Mouse (Mus musculus) heart, embryonic 12.5 days (tissue): Measurements from ENCODE around the gene Ropn1l. TPM values are rescaled to one million over a fixed set of nuclear protein-coding genes. Genes with fewer than 3 reads are reported as not detected.

ENCODE experiments used
- ATAC-seq: fragments of 200-750 bp; cut with Nextera tagmentation; 2 replicates; pipeline ENCODE4 v1.8.0; 2017; ENCODE audit warnings: moderate TSS enrichment, moderate library complexity; ENCODE audit not compliant: insufficient number of reproducible peaks, low FRiP score
- H3K27ac ChIP-seq: fragments of 300-500 bp; sonication (generic); 2 replicates; pipeline ENCODE4 v1.5.1; 2016; ENCODE audit warnings: mild to moderate bottlenecking, moderate library complexity; ENCODE audit not compliant: poor library complexity, severe bottlenecking
- H3K27me3 ChIP-seq: fragments of 300-500 bp; sonication (generic); replicated peaks from 2 replicates; pipeline ENCODE4 v1.6.1; 2016; ENCODE audit warnings: mild to moderate bottlenecking, moderate library complexity
- H3K36me3 ChIP-seq: fragments of 300-500 bp; sonication (generic); 2 replicates; pipeline ENCODE4 v1.6.1; 2016; ENCODE audit warnings: mild to moderate bottlenecking, moderate library complexity
- H3K4me1 ChIP-seq: fragments of 300-500 bp; sonication (generic); replicated peaks from 2 replicates; pipeline ENCODE4 v1.6.1; 2016; ENCODE audit warnings: mild to moderate bottlenecking
- H3K4me2 ChIP-seq: fragments of 300-500 bp; sonication (generic); 2 replicates; pipeline ENCODE4 v1.6.1; 2016; ENCODE audit warnings: mild to moderate bottlenecking, moderate library complexity
- H3K4me3 ChIP-seq: fragments of 300-500 bp; sonication (generic); 2 replicates; pipeline ENCODE4 v1.5.1; 2016; ENCODE audit warnings: mild to moderate bottlenecking
- H3K9ac ChIP-seq: fragments of 300-500 bp; sonication (generic); 2 replicates; pipeline ENCODE4 v1.6.1; 2016; ENCODE audit warnings: mild to moderate bottlenecking, moderate library complexity
- H3K9me3 ChIP-seq: fragments of 300-500 bp; sonication (generic); replicated peaks from 2 replicates; pipeline ENCODE4 v1.6.1; 2016; ENCODE audit warnings: mild to moderate bottlenecking, moderate library complexity
- WGBS: fragments of 180-500 bp; shearing (Covaris S2); methylation state at CpG from one replicate; pipeline ENCODE4 v1.1.7; 2016; 5-methylcytosine and 5-hydroxymethylcytosine counted together
- polyA plus RNA-seq: library from polyadenylated mRNA; unstranded; fragments of >200 nt; fragmentation: Nextera tagmentation; extraction: Ambion mirVana; gene quantifications from 2 replicates; pipeline ENCODE4 v1.2.1, GENCODE M21; 2016

Gene Ropn1l
- polyA plus RNA-seq, result 2.2 and 2.5 TPM in 2 replicates

DNA sequence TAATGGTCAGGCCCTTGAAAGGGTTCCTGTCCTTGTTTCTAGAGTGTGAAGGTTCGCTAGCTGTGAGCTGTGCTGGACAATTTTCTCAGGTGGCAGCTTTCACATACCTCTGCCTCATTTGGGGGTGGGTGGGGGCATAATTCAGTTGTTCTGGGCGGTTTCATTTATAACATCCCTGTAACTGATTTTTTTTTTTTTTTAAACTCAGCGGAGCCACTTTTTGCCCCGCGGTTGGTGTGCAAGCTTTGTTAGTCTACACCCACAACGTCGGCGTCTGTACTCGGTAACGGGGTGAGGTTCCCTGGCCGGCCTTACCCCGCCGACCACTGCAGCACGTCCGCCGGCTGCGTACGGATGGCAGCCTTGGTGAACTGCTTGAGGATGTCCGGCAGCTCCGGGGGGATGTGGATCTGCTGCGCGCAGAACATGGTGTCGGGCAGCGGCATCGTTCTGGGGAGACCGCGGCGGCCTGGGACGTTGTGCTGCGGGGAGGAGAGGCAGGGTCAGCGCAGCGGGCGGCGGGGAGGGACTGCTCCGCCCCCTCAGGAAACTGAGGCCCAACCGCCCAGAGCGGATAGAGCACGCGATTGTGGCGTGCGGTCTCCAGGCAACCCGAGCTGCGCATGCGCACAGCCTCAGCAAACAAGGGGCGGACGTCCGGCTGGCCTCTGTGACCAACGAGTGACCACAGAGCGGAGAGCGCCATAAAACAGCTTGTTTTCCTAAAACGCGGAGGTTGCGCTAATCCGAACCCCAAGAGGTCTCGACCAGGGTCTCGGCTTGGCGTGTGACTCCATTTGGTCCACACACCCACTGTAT, at the start of gene Ropn1l:
Gene Ropn1l, minus strand, starts transcription at position 640 of the 819 bp plus-strand sequence.
- Histone ChIP-seq H3K36me3 (peaks cover 12% of the 10 kb centered on the region), H3K9ac (peak within 1 kb of the TSS; percentile 77), H3K9me3 (no peaks in the 10 kb centered on the region), H3K4me2 (peak within 1 kb of the TSS; percentile 72), H3K27me3 (no peaks in the 10 kb centered on the region), H3K4me3 (peak within 1 kb of the TSS; percentile 67), H3K4me1 (peaks cover 12% of the 10 kb centered on the region), H3K27ac (peak within 1 kb of the TSS; percentile 85)
- ATAC-seq, result peak; percentile 96
- under 1% methylated on average over 57 of the region's 57 CpGs for WGBS

DNA sequence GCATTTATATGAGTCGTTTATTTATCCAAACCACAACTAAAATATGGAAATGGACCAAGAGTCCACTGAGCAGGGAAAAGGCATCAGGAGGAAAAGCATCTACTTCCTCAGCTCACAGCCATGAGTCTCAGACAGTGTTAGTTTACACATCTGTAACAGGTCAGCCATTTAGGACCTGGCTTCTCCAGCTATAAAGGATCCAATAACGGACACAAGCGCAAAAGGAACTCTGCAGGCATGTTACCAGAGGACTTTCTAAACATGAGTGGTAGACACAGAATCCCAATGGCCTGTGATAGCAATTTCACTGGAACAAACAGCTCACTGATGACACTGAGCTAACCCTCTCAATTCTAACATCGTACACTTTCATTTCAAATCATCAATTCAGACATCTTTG, 49.5 kb upstream of the Ropn1l start:
- 91% methylated on average over 4 of the region's 4 CpGs for WGBS
- no peak overlapping the region for H3K9ac ChIP-seq
- peaks cover 37% of the 10 kb centered on the region for H3K36me3 ChIP-seq
- no peak for ATAC-seq
- H3K4me3 ChIP-seq, result no peak overlapping the region
- no peak overlapping the region for H3K27ac ChIP-seq
- H3K4me1 ChIP-seq, result no peaks in the 10 kb centered on the region
- no peaks in the 10 kb centered on the region for H3K27me3 ChIP-seq
- H3K9me3 ChIP-seq, result no peaks in the 10 kb centered on the region
- no peak overlapping the region for H3K4me2 ChIP-seq

DNA sequence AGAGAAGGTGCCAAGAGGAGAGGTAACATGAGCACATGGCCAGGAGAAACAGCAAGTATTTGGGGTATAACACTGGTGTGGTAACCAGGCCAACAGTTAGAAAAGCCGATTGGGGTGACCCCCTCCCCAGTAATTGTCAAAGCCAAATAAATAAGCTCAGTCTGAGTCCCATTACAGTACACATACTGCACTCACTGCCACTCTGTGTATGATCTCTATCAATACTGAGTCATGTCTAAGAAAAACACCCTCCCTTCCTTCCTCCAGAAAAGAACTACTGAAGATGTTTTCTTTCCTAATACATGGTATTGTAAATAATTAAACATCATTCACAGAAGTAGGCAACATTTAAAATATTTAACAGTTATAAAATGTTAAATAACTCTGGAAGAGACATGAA, 48.8 kb upstream of the Ropn1l start:
- H3K4me3 ChIP-seq, result no peak overlapping the region
- no peaks in the 10 kb centered on the region for H3K27me3 ChIP-seq
- no peaks in the 10 kb centered on the region for H3K9me3 ChIP-seq
- no peak overlapping the region for H3K9ac ChIP-seq
- 63% methylated on average over 1 of the region's 1 CpGs for WGBS
- peaks cover 43% of the 10 kb centered on the region for H3K36me3 ChIP-seq
- H3K4me2 ChIP-seq, result no peak overlapping the region
- H3K27ac ChIP-seq, result no peak overlapping the region
- H3K4me1 ChIP-seq, result no peaks in the 10 kb centered on the region
- no peak for ATAC-seq

DNA sequence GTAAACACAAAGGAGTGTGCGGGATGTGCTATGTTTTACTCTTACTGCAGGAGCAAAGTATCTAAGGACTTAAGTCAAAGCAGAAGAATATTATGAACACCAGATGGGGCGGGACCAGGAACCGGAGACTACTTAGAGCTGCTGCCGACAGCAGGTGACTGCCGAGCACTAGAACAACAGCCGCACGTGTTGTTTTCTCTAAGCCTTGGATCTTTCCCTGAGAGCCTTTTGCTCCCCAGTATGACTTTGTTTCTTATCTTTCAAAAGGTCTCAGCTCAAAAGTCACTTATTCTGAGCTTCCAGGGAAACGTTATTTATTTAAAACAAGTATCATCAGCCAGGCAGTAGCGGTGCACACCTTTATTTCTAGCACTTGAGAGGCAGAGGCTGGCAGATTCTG, 41.3 kb upstream of the Ropn1l start:
- Histone ChIP-seq H3K9ac (no peak overlapping the region), H3K27me3 (no peaks in the 10 kb centered on the region), H3K9me3 (no peaks in the 10 kb centered on the region), H3K36me3 (peaks cover 64% of the 10 kb centered on the region), H3K27ac (no peak overlapping the region), H3K4me2 (no peak overlapping the region), H3K4me3 (no peak overlapping the region), H3K4me1 (no peaks in the 10 kb centered on the region)
- no peak for ATAC-seq
- WGBS, result 90% methylated on average over 9 of the region's 9 CpGs

DNA sequence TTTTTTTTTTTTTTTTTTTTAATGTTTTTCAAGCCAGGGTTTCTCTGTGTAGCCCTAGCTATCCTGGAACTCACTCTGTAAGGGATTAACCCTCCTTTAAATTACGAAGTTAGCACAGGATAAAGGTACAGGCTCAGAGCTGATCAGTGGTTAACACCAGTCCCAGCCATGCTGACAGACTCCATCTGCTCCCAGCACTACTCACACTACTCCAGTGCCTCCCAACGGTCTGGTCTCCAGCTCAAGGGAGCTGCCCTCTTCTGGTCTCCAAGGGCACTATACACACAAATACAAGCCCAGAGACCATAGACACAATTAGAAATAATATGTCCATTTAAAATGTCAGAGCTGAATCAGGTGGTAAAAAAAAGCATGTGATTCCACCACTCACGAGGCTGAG, 40.8 kb upstream of the Ropn1l start:
- no peaks in the 10 kb centered on the region for H3K4me1 ChIP-seq
- H3K4me3 ChIP-seq, result no peak overlapping the region
- WGBS, result 76% methylated on average over 3 of the region's 3 CpGs
- no peak overlapping the region for H3K4me2 ChIP-seq
- no peak overlapping the region for H3K9ac ChIP-seq
- ATAC-seq, result no peak
- H3K27me3 ChIP-seq, result no peaks in the 10 kb centered on the region
- peaks cover 65% of the 10 kb centered on the region for H3K36me3 ChIP-seq
- no peaks in the 10 kb centered on the region for H3K9me3 ChIP-seq
- H3K27ac ChIP-seq, result no peak overlapping the region

DNA sequence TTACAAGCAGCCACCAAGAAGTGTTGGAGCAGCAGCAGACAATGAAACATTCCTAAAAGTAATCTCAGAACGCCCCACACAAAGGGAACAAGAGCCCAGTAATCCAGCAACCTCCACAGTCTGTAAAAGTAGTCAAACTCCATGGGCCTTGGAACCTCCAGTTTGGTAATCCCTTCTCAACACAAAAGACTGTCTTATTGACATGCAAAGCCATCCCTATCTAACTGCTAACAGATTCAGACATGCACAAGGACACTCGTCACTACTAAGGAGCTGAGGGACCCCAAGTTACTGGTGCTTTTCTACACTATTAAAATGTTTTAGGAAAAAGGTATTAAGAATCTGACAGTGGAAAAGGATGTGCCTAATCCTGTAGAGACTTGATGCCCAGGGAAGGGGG, 33.9 kb upstream of the Ropn1l start:
- 89% methylated on average over 2 of the region's 2 CpGs for WGBS
- no peak for ATAC-seq
- no peak overlapping the region for H3K27ac ChIP-seq
- H3K4me2 ChIP-seq, result no peak overlapping the region
- no peak overlapping the region for H3K9ac ChIP-seq
- H3K4me3 ChIP-seq, result no peak overlapping the region
- H3K36me3 ChIP-seq, result peaks cover 54% of the 10 kb centered on the region
- H3K9me3 ChIP-seq, result no peaks in the 10 kb centered on the region
- no peaks in the 10 kb centered on the region for H3K4me1 ChIP-seq
- no peaks in the 10 kb centered on the region for H3K27me3 ChIP-seq

DNA sequence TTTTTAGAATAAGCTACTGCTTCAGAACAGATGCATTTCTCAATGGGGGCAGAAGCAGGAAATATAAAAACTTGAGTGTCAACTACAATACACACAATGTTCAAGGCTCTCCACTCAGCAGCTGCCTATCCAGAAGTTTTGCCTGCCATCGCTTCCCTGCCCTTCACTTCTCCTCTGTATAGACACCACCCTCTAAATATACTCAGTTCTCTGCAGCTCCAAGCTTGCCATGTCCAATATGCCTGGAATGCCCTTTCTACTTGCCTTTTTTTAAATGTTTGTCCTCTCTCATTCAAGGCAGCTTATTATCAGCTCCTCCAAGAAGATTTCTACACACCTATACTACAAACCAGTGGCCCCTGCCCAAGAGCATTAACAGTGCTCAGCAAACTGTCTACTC, 23.1 kb upstream of the Ropn1l start:
- Histone ChIP-seq H3K4me1 (peaks cover 6% of the 10 kb centered on the region; the same call in 1 of the 2 replicates), H3K27me3 (no peaks in the 10 kb centered on the region), H3K36me3 (peaks cover 62% of the 10 kb centered on the region), H3K9ac (no peak overlapping the region), H3K27ac (peak overlapping the region; percentile 80), H3K4me2 (no peak overlapping the region), H3K4me3 (no peak overlapping the region), H3K9me3 (no peaks in the 10 kb centered on the region)
- 68% methylated on average over 1 of the region's 1 CpGs for WGBS
- ATAC-seq, result no peak

DNA sequence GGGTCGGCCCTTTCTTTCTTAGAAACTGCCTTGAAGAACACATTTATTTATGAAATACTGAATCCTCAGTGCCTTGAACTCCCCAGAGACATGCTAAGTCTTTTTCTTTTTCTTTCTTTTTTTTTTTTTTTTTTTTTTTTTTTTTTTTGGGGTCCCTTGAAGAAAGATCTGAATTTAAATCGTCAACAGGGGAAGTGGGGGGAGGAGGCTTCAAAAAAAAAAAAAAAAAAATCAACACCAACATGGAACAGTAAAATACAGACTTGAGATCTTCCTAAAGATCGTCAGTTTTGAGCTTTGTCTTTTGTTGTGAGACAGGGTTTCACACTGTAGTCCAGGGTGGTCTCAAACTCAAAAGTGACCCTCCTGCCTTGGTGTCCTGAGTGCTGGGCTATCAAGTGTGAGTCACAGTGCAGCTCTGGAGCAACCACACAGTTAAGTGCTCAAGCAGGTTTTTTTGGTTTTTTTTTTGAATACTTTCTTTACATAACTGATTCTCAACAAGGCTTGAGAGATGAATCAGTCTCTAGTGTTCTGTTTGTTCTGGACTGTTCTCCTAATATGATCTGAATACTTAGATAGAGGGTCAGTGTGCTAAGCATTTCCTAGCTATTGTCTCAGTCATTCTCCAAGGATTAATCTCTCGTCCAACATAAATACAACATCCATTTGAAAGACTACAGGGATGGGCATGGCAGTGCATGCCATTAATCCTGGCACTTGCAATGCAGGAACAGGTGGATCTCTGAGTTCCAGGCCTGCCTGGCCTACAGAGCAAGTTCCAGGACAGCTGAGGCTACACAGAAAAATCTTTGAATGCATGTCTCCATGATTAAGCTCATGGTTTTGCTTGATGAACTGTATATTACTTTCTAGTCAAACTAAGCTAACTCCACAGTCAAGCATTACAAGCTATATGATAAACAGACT, 19.4 kb upstream of the Ropn1l start:
- H3K9ac ChIP-seq, result no peak overlapping the region
- H3K36me3 ChIP-seq, result peaks cover 44% of the 10 kb centered on the region
- ATAC-seq, result no peak
- no peak overlapping the region for H3K27ac ChIP-seq
- no peaks in the 10 kb centered on the region for H3K9me3 ChIP-seq
- H3K4me1 ChIP-seq, result peaks cover 6% of the 10 kb centered on the region; the same call in 1 of the 2 replicates
- no peak overlapping the region for H3K4me3 ChIP-seq
- H3K27me3 ChIP-seq, result no peaks in the 10 kb centered on the region
- WGBS, result 78% methylated on average over 4 of the region's 4 CpGs
- no peak overlapping the region for H3K4me2 ChIP-seq

DNA sequence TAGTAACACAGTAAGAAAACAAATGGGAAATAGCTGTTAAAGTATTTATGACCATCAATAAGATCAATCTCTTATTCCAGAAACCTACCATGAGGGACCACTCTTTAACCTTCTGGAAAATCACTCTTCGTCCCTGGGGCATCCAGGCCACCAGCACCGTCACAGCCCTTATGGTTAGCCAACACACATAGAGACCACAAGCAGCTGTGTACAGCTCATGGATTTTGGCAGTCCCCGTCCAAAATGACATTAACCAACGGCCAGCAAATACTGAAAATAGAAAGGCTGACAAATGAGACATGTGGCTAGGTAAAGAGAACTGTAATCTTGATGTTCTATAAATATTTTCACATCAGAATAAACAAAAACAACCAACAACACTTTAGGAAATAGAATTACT, 18.0 kb upstream of the Ropn1l start:
- no peak for ATAC-seq
- H3K4me2 ChIP-seq, result no peak overlapping the region
- H3K36me3 ChIP-seq, result peaks cover 47% of the 10 kb centered on the region
- H3K27me3 ChIP-seq, result no peaks in the 10 kb centered on the region
- 94% methylated on average over 4 of the region's 4 CpGs for WGBS
- H3K4me1 ChIP-seq, result 0 out of 2 replicates have a peak, but pooled peaks cover 3% of the 10 kb centered on the region
- H3K4me3 ChIP-seq, result no peak overlapping the region
- no peaks in the 10 kb centered on the region for H3K9me3 ChIP-seq
- H3K9ac ChIP-seq, result no peak overlapping the region
- H3K27ac ChIP-seq, result no peak overlapping the region

DNA sequence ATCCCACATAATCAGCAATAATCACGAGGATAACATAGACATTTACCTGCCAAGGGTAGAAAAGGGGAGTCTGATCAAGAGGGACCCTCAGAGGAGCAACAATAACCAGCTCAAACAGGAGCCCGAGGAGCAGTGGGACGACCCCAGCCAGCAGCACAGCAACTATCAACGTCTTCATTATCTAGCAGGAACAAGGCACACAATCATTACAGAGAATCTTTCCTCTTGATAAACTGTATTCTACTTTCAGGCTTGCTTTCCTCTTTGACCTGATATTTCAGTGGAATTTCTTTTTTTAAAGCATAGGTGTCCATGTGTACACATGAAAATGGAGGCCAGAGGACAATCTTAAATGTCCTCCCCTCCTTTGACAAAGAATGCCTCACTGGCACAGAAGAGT, 16.0 kb upstream of the Ropn1l start:
- Histone ChIP-seq H3K9me3 (no peaks in the 10 kb centered on the region), H3K27me3 (no peaks in the 10 kb centered on the region), H3K9ac (no peak overlapping the region), H3K27ac (no peak overlapping the region), H3K4me1 (no peaks in the 10 kb centered on the region), H3K4me3 (no peak overlapping the region), H3K36me3 (peaks cover 53% of the 10 kb centered on the region), H3K4me2 (no peak overlapping the region)
- no peak for ATAC-seq
- 71% methylated on average over 4 of the region's 4 CpGs for WGBS

DNA sequence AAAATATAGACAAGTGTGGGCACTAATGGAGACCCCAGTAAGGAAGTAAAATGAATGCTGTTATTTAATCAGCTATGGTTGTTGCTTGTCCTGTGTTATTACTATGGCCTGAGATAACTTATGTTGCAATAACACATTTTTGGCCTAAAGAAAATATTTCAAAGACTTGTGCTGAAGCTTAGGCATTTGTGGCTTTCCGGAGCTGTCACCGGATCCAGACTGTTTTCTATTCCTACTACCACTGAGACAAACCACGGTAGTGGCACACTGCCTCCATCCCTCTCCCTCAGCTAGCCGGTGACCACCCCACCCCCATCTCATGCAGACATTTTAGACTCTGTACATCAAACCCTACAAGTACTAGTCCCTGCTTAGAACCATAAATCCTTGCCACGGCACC, 15.3 kb upstream of the Ropn1l start:
- H3K9me3 ChIP-seq, result no peaks in the 10 kb centered on the region
- no peak for ATAC-seq
- H3K9ac ChIP-seq, result no peak overlapping the region
- H3K36me3 ChIP-seq, result peaks cover 55% of the 10 kb centered on the region
- H3K27ac ChIP-seq, result no peak overlapping the region
- H3K4me1 ChIP-seq, result no peaks in the 10 kb centered on the region
- no peak overlapping the region for H3K4me3 ChIP-seq
- WGBS, result 93% methylated on average over 5 of the region's 5 CpGs
- no peaks in the 10 kb centered on the region for H3K27me3 ChIP-seq
- H3K4me2 ChIP-seq, result no peak overlapping the region
